Mouse (Mus musculus) heart, postnatal 0 days (tissue): Measurements from ENCODE around the gene Tspoap1.

Experiments
- CTCF ChIP-seq: IDR thresholded peaks from 2 replicates; pipeline ENCODE4 v1.5.1; 2016; ENCODE audit warnings: antibody characterized with exemption, control low read depth, low read depth
- EP300 ChIP-seq: IDR thresholded peaks from 2 replicates; pipeline ENCODE4 v1.6.1; 2016; ENCODE audit warnings: antibody characterized with exemption, low read depth

- TF ChIP-seq EP300 (no peak), CTCF (no peak)
These were observed 8.0 kb upstream of the Tspoap1 start for GRCm38 (mm10) chr11:87752307-87752706.
